Mouse (Mus musculus): ENCODE results near the gene Kpna1. TPM values are rescaled to one million over a fixed set of nuclear protein-coding genes. Genes with fewer than 3 reads are reported as not detected.

Kpna1 gene
- 38.2 and 56.5 TPM in 2 replicates for polyA plus RNA-seq (2021; fragmentation: Nextera tagmentation)
- long read RNA-seq, experiment 1, full-length matches to known transcripts = 422 of 509 reads
- long read RNA-seq, experiment 1, partial matches to known transcripts = 68 of 509 reads
- long read RNA-seq, experiment 1, other reads (novel, unspliced or antisense) = 19 of 509 reads
- long read RNA-seq, experiment 2, full-length matches to known transcripts = 36 of 98 reads
- long read RNA-seq, experiment 2, partial matches to known transcripts = 18 of 98 reads
- long read RNA-seq, experiment 2, other reads (novel, unspliced or antisense) = 44 of 98 reads

GRCm38 (mm10) chr16:35978450-35978849 lies at the start of gene Kpna1:
TSS of gene Kpna1 (plus strand) at chr16:35978750.

DNA sequence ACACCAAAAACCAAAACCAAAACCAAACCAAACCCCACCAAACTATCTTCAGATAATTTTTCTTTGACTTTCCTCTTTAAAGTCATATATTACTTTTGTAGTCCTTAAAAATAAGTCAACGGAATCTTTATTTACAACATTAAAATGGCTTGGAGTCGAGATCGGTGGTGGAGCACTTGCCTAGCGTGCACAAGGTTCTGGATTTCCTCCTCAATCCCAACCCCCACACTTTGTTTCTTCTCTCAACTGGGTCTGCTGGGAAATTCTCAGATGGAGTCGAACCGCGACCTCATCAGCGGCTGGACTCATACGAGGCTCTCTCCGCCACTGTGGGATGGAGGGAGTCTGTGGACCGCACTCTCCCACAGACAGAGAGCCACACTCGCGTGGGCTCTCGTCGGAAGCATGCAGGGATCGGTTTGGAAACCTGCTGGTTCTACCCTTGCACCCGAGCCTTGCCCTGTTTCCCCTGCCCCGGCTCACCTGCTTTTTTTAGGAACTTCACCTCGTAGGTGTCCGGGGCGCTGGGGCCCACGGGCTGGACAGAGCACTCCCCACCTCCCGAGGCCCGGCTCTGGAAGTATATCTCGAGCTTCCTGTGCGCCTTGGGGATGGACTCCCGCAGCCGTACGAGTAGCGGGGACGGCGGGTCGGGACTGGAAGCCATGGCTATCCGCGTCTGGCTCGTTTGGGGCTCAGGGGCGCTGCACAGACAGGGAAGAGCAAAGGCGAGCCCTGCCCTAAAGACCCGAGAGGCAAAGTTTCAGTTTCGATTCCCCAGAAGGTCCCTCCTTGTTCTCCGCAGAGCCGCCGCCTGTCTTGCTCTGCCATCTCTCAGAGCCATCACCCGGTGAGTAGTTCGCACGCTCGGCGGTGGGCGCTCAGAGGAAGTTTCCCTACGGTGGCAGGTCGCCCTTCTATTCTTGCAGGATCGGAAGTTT lies 40.1 kb upstream of the Kpna1 start, which contains the start of the genes Parp9 and Dtx3l:
Gene Parp9 (plus strand): TSS at position 260 of the 941 bp plus-strand sequence.
Gene Dtx3l (minus strand): TSS at position 941 of the 941 bp plus-strand sequence.

GRCm38 (mm10) chr16:36040640-36041624 lies 62.4 kb downstream of the Kpna1 start, which contains the start of gene Wdr5b:
TSS of gene Wdr5b (plus strand) at chr16:36041190.

DNA sequence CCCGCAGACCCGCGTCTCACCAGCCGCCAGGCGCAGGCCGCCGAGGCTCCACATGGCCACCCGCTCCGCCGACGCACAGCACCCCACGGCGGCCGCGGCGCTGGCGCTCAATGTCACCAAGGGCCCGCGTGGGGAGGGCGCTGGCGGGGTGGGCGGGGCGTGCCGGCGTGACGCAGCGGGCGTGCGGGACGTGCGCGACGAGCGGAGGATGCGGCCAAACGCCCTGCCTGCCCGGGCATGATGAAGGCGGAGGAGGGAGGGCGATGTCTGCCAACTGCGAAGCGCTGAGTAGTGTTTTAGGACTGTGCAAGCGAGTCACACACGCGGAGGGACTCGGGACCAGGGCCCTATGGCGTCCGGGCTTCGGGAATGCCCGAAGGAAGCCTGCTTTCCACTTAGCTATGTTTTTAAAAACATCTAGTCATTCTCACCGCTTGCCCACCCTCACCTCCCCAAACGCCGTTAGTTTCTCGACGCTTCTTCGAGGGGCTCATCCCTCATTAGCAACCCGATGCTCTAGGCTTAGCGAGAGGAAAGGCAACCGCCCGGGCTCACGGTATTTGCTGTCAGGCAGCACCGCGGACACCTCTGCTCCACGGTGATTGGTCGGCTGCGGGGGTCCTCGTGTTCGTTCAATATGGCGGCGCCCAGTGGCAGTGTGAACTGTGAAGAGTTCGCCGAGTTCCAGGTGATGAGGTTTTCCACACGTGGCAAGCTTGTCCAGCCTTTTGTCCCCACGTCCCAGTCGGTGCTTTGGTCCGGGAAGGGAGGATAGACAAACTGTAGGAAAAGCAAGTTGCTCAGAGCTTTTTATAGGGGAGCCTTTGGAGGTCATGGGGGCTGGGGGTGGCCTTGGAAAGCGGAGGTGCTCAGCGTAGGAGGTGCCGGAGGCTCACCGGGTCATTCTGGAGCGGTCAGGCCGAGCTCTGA lies 93.2 kb downstream of the Kpna1 start, which contains the start of the genes Fam162a and Ccdc58:
Gene Fam162a (minus strand): TSS at position 145 of the 930 bp plus-strand sequence.
Gene Ccdc58 (plus strand): TSS at position 236 of the 930 bp plus-strand sequence.

Other genes with a start within 250 kb of the Kpna1 start
- 6.4 TPM in 2 replicates for gene Dirc2, start 209.4 kb upstream of the Kpna1 start, polyA plus RNA-seq (2021; fragmentation: Nextera tagmentation)
- 4.4 and 4.6 TPM in 2 replicates for gene Hspbap1, start 208.4 kb upstream of the Kpna1 start, polyA plus RNA-seq (2021; fragmentation: Nextera tagmentation)
- gene Parp14, start 107.2 kb upstream of the Kpna1 start, polyA plus RNA-seq (2021; fragmentation: Nextera tagmentation) = 0.16 and 0.21 TPM in 2 replicates
- 2.0 and 2.3 TPM in 2 replicates for gene Parp9, start 40.3 kb upstream of the Kpna1 start, polyA plus RNA-seq (2021; fragmentation: Nextera tagmentation)
- 1.4 and 1.7 TPM in 2 replicates for gene Dtx3l, start 39.6 kb upstream of the Kpna1 start, polyA plus RNA-seq (2021; fragmentation: Nextera tagmentation)
- 3.6 and 5.3 TPM in 2 replicates for gene Wdr5b, start 62.4 kb downstream of the Kpna1 start, polyA plus RNA-seq (2021; fragmentation: Nextera tagmentation)
- gene Fam162a, start 92.8 kb downstream of the Kpna1 start, polyA plus RNA-seq (2021; fragmentation: Nextera tagmentation) = 240 and 250 TPM in 2 replicates
- gene Ccdc58, start 92.9 kb downstream of the Kpna1 start, polyA plus RNA-seq (2021; fragmentation: Nextera tagmentation) = 23.1 and 26.5 TPM in 2 replicates
- gene Csta1, start 152.5 kb downstream of the Kpna1 start, polyA plus RNA-seq (2021; fragmentation: Nextera tagmentation) = not detected in 2 replicates
- gene Stfa2l1, start 178.1 kb downstream of the Kpna1 start, polyA plus RNA-seq (2021; fragmentation: Nextera tagmentation) = not detected in 2 replicates
- not detected in 2 replicates for gene Gm5483, start 205.5 kb downstream of the Kpna1 start, polyA plus RNA-seq (2021; fragmentation: Nextera tagmentation)
- not detected in 2 replicates for gene Gm5416, start 231.7 kb downstream of the Kpna1 start, polyA plus RNA-seq (2021; fragmentation: Nextera tagmentation)
- 0.63 TPM in 1 of 2 replicates, not detected in the other for gene 2010005H15Rik, start 242.7 kb downstream of the Kpna1 start, polyA plus RNA-seq (2021; fragmentation: Nextera tagmentation)

Data from left cerebral cortex, adult 6 months (tissue).